ENCODE assay signal across 9 mouse cellular contexts in genomic region chr17:4997968-4998367, GRCm38 (mm10). TPM values are rescaled to one million over a fixed set of nuclear protein-coding genes. Genes with fewer than 3 reads are reported as not detected.
DNase-seq lines count a peak whose midpoint lies in the region; ATAC-seq and TF ChIP-seq lines count a peak whose summit lies in the region.
"Had no signal": no experiment of that assay in that cellular context is flagged by ENCODE, and none has a peak within 500 bp of the region (broad histone marks: within the 10 kb centered on the region; RNA-seq: fewer than 3 reads in every experiment).

No protein-coding gene starts in this region.

- 34% methylated on average over 3 of the region's 3 CpGs for WGBS in lung, embryonic 14.5 days
- WGBS in forebrain, embryonic 12.5 days, result 33% methylated on average over 3 of the region's 3 CpGs
- 41% methylated on average over 3 of the region's 3 CpGs for WGBS in limb, embryonic 12.5 days
- WGBS in neural tube, embryonic 15.5 days, result 18% methylated on average over 3 of the region's 3 CpGs

- intact Hi-C loops in left cerebral cortex, postnatal 4 days (cut with DNase I), result loop anchor here (5.0 to 10.0 kb wide), 2 partner anchors 91 to 223 kb away; no protein-coding TSS in a partner anchor

- H3K27ac ChIP-seq in lung, embryonic 14.5 days (ENCODE audit: low read depth), result no peak overlapping the region
- no peak overlapping the region for H3K27ac ChIP-seq in forebrain, embryonic 12.5 days
- no peak overlapping the region for H3K27ac ChIP-seq in limb, embryonic 12.5 days
- H3K27ac ChIP-seq in neural tube, embryonic 15.5 days (replicated peaks), result no peak overlapping the region

- H3K27me3 ChIP-seq in lung, embryonic 14.5 days (ENCODE audit: insufficient read depth, low read length), result no peaks in the 10 kb centered on the region
- 0 out of 2 replicates have a peak, but pooled peaks cover 1% of the 10 kb centered on the region for H3K27me3 ChIP-seq in forebrain, embryonic 12.5 days
- no peaks in the 10 kb centered on the region for H3K27me3 ChIP-seq in limb, embryonic 12.5 days
- no peaks in the 10 kb centered on the region for H3K27me3 ChIP-seq in neural tube, embryonic 15.5 days (replicated peaks)
- H3K27me3 ChIP-seq: liver, embryonic 13.5 days had no signal

- no peak for TF ChIP-seq CTCF in lung, embryonic 14.5 days (IDR thresholded peaks at IDR 0.05; ENCODE audit: low read depth)

- no peak for DNase-seq in lung, embryonic 14.5 days
- DNase-seq in lung, adult 18-20 months, result no peak
- DNase-seq in left cerebral cortex, postnatal 4 days, result no peak
- DNase-seq in adrenal gland, postnatal 14 days, result no peak

- no peaks in the 10 kb centered on the region for H3K9me3 ChIP-seq in lung, embryonic 14.5 days (ENCODE audit: low read depth, low read length)
- no peaks in the 10 kb centered on the region for H3K9me3 ChIP-seq in forebrain, embryonic 12.5 days
- H3K9me3 ChIP-seq in limb, embryonic 12.5 days, result no peaks in the 10 kb centered on the region
- no peaks in the 10 kb centered on the region for H3K9me3 ChIP-seq in neural tube, embryonic 15.5 days (replicated peaks)
- H3K9me3 ChIP-seq: liver, embryonic 13.5 days had no signal

- H3K9ac ChIP-seq in lung, embryonic 14.5 days, result no peak overlapping the region
- H3K9ac ChIP-seq in forebrain, embryonic 12.5 days, result no peak overlapping the region
- H3K9ac ChIP-seq in limb, embryonic 12.5 days (replicated peaks), result no peak overlapping the region
- H3K9ac ChIP-seq in neural tube, embryonic 15.5 days (replicated peaks), result no peak overlapping the region

- H3K4me2 ChIP-seq in lung, embryonic 14.5 days, result peak overlapping the region; percentile 75
- H3K4me2 ChIP-seq in forebrain, embryonic 12.5 days, result peak overlapping the region; percentile 43
- H3K4me2 ChIP-seq in limb, embryonic 12.5 days, result peak overlapping the region; percentile 77
- peak overlapping the region; percentile 74 for H3K4me2 ChIP-seq in neural tube, embryonic 15.5 days

- no peaks in the 10 kb centered on the region for H3K36me3 ChIP-seq in lung, embryonic 14.5 days (ENCODE audit: insufficient read depth)
- H3K36me3 ChIP-seq in forebrain, embryonic 12.5 days (replicated peaks), result no peaks in the 10 kb centered on the region
- H3K36me3 ChIP-seq in limb, embryonic 12.5 days, result no peaks in the 10 kb centered on the region
- no peaks in the 10 kb centered on the region for H3K36me3 ChIP-seq in neural tube, embryonic 15.5 days
- H3K36me3 ChIP-seq: liver, embryonic 13.5 days had no signal

- H3K4me3 ChIP-seq in lung, embryonic 14.5 days (ENCODE audit: low read depth, low read length), result peak overlapping the region; percentile 96
- H3K4me3 ChIP-seq in forebrain, embryonic 12.5 days (replicated peaks), result peak overlapping the region; percentile 15; the same call in 1 of the 2 replicates
- H3K4me3 ChIP-seq in limb, embryonic 12.5 days (replicated peaks), result no peak overlapping the region
- peak overlapping the region; percentile 26; the same call in 1 of the 2 replicates for H3K4me3 ChIP-seq in neural tube, embryonic 15.5 days (replicated peaks)

- ATAC-seq in lung, embryonic 14.5 days (ENCODE audit: insufficient read depth), result no peak
- no peak for ATAC-seq in forebrain, embryonic 12.5 days (ENCODE audit: low FRiP score)
- no peak for ATAC-seq in limb, embryonic 12.5 days (ENCODE audit: insufficient number of reproducible peaks, insufficient read depth, low FRiP score, low TSS enrichment, low read depth)
- ATAC-seq in neural tube, embryonic 15.5 days (ENCODE audit: low FRiP score), result no peak
- no peak for ATAC-seq in inflammation-experienced regulatory T-cells, adult 6 months

- peaks cover 29% of the 10 kb centered on the region for H3K4me1 ChIP-seq in lung, embryonic 14.5 days (ENCODE audit: insufficient read depth)
- H3K4me1 ChIP-seq in forebrain, embryonic 12.5 days, result peaks cover 46% of the 10 kb centered on the region
- H3K4me1 ChIP-seq in limb, embryonic 12.5 days (replicated peaks), result peaks cover 46% of the 10 kb centered on the region
- H3K4me1 ChIP-seq in neural tube, embryonic 15.5 days, result peaks cover 40% of the 10 kb centered on the region

RNA-seq across cellular contexts. Expression of gene Arid1b, which starts 3.8 kb away (rescaled TPM):
- polyA plus RNA-seq in lung, embryonic 14.5 days (2014; fragmentation: Nextera tagmentation; extraction: Ambion mirVana), result 17.3 and 17.4 TPM in 2 replicates
- polyA plus RNA-seq in forebrain, embryonic 12.5 days (2016; fragmentation: Nextera tagmentation; extraction: Ambion mirVana), result 17.4 and 17.7 TPM in 2 replicates
- polyA plus RNA-seq in limb, embryonic 12.5 days (2016; fragmentation: Nextera tagmentation; extraction: Ambion mirVana), result 17.8 and 18.2 TPM in 2 replicates
- 12.5 and 13.5 TPM in 2 replicates for polyA plus RNA-seq in neural tube, embryonic 15.5 days (2015; fragmentation: Nextera tagmentation; extraction: Ambion mirVana)
- 100 to 1,000 TPM; 103 to 107 TPM for total RNA-seq in left cerebral cortex, postnatal 4 days (2021)
- total RNA-seq in adrenal gland, postnatal 14 days (2021), result 70.0 and 75.6 TPM in 2 replicates
- 10 to 100 TPM; 11.1 to 14.1 (median 12.2) TPM for polyA plus RNA-seq in inflammation-experienced regulatory T-cells, adult 6 months (2017; shearing (Covaris generic))
